Comparison of ENCODE assay signal across 18 mouse cellular contexts in genomic region chr12:82434591-82434990, GRCm38 (mm10).
DNase-seq lines count a peak whose midpoint lies in the region; ATAC-seq and TF ChIP-seq lines count a peak whose summit lies in the region.
"Had no signal": no experiment of that assay in that cellular context is flagged by ENCODE, and none has a peak within 500 bp of the region (broad histone marks: within the 10 kb centered on the region; RNA-seq: fewer than 3 reads in every experiment).

No protein-coding gene starts in this region.

- H3K4me2 ChIP-seq in forebrain, postnatal 0 days (ENCODE audit: low read depth) = no peak overlapping the region
- H3K4me2 ChIP-seq in forebrain, embryonic 14.5 days (ENCODE audit: low read length) = no peak overlapping the region
- no peak overlapping the region for H3K4me2 ChIP-seq in kidney, embryonic 16.5 days (replicated peaks; ENCODE audit: low read depth, low read length)
- H3K4me2 ChIP-seq in stomach, embryonic 15.5 days = no peak overlapping the region
- no peak overlapping the region for H3K4me2 ChIP-seq in midbrain, postnatal 0 days (ENCODE audit: low read depth, low read length, poor library complexity, severe bottlenecking)
- H3K4me2 ChIP-seq in hindbrain, postnatal 0 days (ENCODE audit: low read depth, low read length) = no peak overlapping the region
- H3K4me2 ChIP-seq: embryonic facial prominence, embryonic 13.5 days; limb, embryonic 15.5 days; lung, embryonic 14.5 days; neural tube, embryonic 12.5 days had no signal

- no peak overlapping the region for H3K4me3 ChIP-seq in forebrain, postnatal 0 days (ENCODE audit: low read depth, low read length)
- no peak overlapping the region for H3K4me3 ChIP-seq in forebrain, embryonic 14.5 days (ENCODE audit: low read depth, low read length)
- H3K4me3 ChIP-seq in kidney, embryonic 16.5 days (ENCODE audit: low read length) = no peak overlapping the region
- no peak overlapping the region for H3K4me3 ChIP-seq in stomach, embryonic 15.5 days (replicated peaks)
- no peak overlapping the region for H3K4me3 ChIP-seq in midbrain, postnatal 0 days (ENCODE audit: low read depth, low read length)
- H3K4me3 ChIP-seq in hindbrain, postnatal 0 days (ENCODE audit: low read length) = no peak overlapping the region
- H3K4me3 ChIP-seq: embryonic facial prominence, embryonic 13.5 days; limb, embryonic 15.5 days; neural tube, embryonic 12.5 days had no signal

- ATAC-seq in forebrain, postnatal 0 days = peak; percentile 66
- no peak for ATAC-seq in forebrain, embryonic 14.5 days
- peak; percentile 73; the same call in 1 of the 2 replicates for ATAC-seq in kidney, embryonic 16.5 days (ENCODE audit: low FRiP score, low TSS enrichment)
- ATAC-seq in stomach, embryonic 15.5 days (ENCODE audit: insufficient read depth, low FRiP score, low read depth) = 0 out of 2 replicates have a peak, but pooled peaks have one; percentile 22
- ATAC-seq in midbrain, postnatal 0 days (ENCODE audit: low FRiP score) = no peak
- ATAC-seq in hindbrain, postnatal 0 days = no peak
- ATAC-seq: hindbrain, embryonic 16.5 days; midbrain, embryonic 16.5 days had no signal

- 78% methylated on average over 9 of the region's 9 CpGs for WGBS in forebrain, postnatal 0 days
- WGBS in forebrain, embryonic 14.5 days = 89% methylated on average over 9 of the region's 9 CpGs
- 72% methylated on average over 9 of the region's 9 CpGs for WGBS in kidney, embryonic 16.5 days
- WGBS in stomach, embryonic 15.5 days = 73% methylated on average over 9 of the region's 9 CpGs
- 91% methylated on average over 9 of the region's 9 CpGs for WGBS in midbrain, postnatal 0 days
- 78% methylated on average over 9 of the region's 9 CpGs for WGBS in hindbrain, postnatal 0 days

- DNase-seq in forebrain, postnatal 0 days = peak; percentile 37
- no peak for DNase-seq in forebrain, embryonic 14.5 days (ENCODE audit: low spot score)
- peak; percentile 46 for DNase-seq in left cerebral cortex, adult 11 months (ENCODE audit: low spot score)
- DNase-seq in left cerebral cortex, adult 8-10 months (ENCODE audit: low spot score in 2 of 2) = no peak
- no peak for DNase-seq in midbrain, postnatal 0 days (ENCODE audit: low spot score)
- DNase-seq in hindbrain, postnatal 0 days (ENCODE audit: low spot score) = no peak
- DNase-seq: gastrocnemius, postnatal 10 days; heart, postnatal 14 days; lung, embryonic 14.5 days; right cerebral cortex, postnatal 25 days; thymus, postnatal 25 days had no signal

- no peaks in the 10 kb centered on the region for H3K9me3 ChIP-seq in forebrain, postnatal 0 days (ENCODE audit: low read length)
- no peaks in the 10 kb centered on the region for H3K9me3 ChIP-seq in forebrain, embryonic 14.5 days (replicated peaks; ENCODE audit: control insufficient read depth, low read length)
- no peaks in the 10 kb centered on the region for H3K9me3 ChIP-seq in kidney, embryonic 16.5 days (ENCODE audit: low read length)
- H3K9me3 ChIP-seq in stomach, embryonic 15.5 days = no peaks in the 10 kb centered on the region
- no peaks in the 10 kb centered on the region for H3K9me3 ChIP-seq in midbrain, postnatal 0 days (ENCODE audit: low read length)
- no peaks in the 10 kb centered on the region for H3K9me3 ChIP-seq in hindbrain, postnatal 0 days (ENCODE audit: low read length)
- H3K9me3 ChIP-seq: embryonic facial prominence, embryonic 13.5 days; limb, embryonic 15.5 days; neural tube, embryonic 12.5 days had no signal

- H3K27me3 ChIP-seq in forebrain, postnatal 0 days (ENCODE audit: insufficient read depth, low read length) = no peaks in the 10 kb centered on the region
- H3K27me3 ChIP-seq in forebrain, embryonic 14.5 days (replicated peaks; ENCODE audit: control insufficient read depth, insufficient read depth, low read length) = no peaks in the 10 kb centered on the region
- no peaks in the 10 kb centered on the region for H3K27me3 ChIP-seq in kidney, embryonic 16.5 days (ENCODE audit: insufficient read depth, low read length)
- no peaks in the 10 kb centered on the region for H3K27me3 ChIP-seq in stomach, embryonic 15.5 days (replicated peaks)
- no peaks in the 10 kb centered on the region for H3K27me3 ChIP-seq in midbrain, postnatal 0 days (ENCODE audit: insufficient read depth, low read length)
- no peaks in the 10 kb centered on the region for H3K27me3 ChIP-seq in hindbrain, postnatal 0 days (ENCODE audit: insufficient read depth, low read length)
- H3K27me3 ChIP-seq: embryonic facial prominence, embryonic 13.5 days; limb, embryonic 15.5 days; neural tube, embryonic 12.5 days had no signal

- no peaks in the 10 kb centered on the region for H3K4me1 ChIP-seq in forebrain, postnatal 0 days (ENCODE audit: insufficient read depth)
- no peaks in the 10 kb centered on the region for H3K4me1 ChIP-seq in forebrain, embryonic 14.5 days (ENCODE audit: control insufficient read depth, insufficient read depth, low read length)
- H3K4me1 ChIP-seq in kidney, embryonic 16.5 days (ENCODE audit: insufficient read depth, low read length) = peaks cover 2% of the 10 kb centered on the region; the same call in 1 of the 2 replicates
- no peaks in the 10 kb centered on the region for H3K4me1 ChIP-seq in stomach, embryonic 15.5 days
- no peaks in the 10 kb centered on the region; the same call in 1 of the 2 replicates for H3K4me1 ChIP-seq in midbrain, postnatal 0 days (ENCODE audit: insufficient read depth, low read length)
- 0 out of 2 replicates have a peak, but pooled peaks cover 3% of the 10 kb centered on the region for H3K4me1 ChIP-seq in hindbrain, postnatal 0 days (ENCODE audit: insufficient read depth, low read length)
- H3K4me1 ChIP-seq: embryonic facial prominence, embryonic 13.5 days; limb, embryonic 15.5 days; neural tube, embryonic 12.5 days had no signal

- H3K9ac ChIP-seq in forebrain, postnatal 0 days = no peak overlapping the region
- no peak overlapping the region for H3K9ac ChIP-seq in forebrain, embryonic 14.5 days (ENCODE audit: low read length)
- no peak overlapping the region for H3K9ac ChIP-seq in kidney, embryonic 16.5 days (replicated peaks; ENCODE audit: low read length)
- no peak overlapping the region for H3K9ac ChIP-seq in stomach, embryonic 15.5 days
- no peak overlapping the region for H3K9ac ChIP-seq in midbrain, postnatal 0 days (replicated peaks; ENCODE audit: low read length, poor library complexity, severe bottlenecking)
- H3K9ac ChIP-seq in hindbrain, postnatal 0 days (replicated peaks; ENCODE audit: low read length) = no peak overlapping the region
- H3K9ac ChIP-seq: embryonic facial prominence, embryonic 13.5 days; limb, embryonic 15.5 days; lung, embryonic 14.5 days; neural tube, embryonic 12.5 days had no signal

- no peak for TF ChIP-seq CTCF in forebrain, postnatal 0 days (IDR thresholded peaks at IDR 0.05; ENCODE audit: low read depth)
- TF ChIP-seq CTCF in midbrain, postnatal 0 days (IDR thresholded peaks at IDR 0.05) = no peak
- TF ChIP-seq CTCF in hindbrain, postnatal 0 days (IDR thresholded peaks at IDR 0.05; ENCODE audit: low read depth) = no peak

- 0 out of 2 replicates have a peak overlapping the region, but pooled peaks have one; percentile 35 for H3K27ac ChIP-seq in forebrain, postnatal 0 days (ENCODE audit: low read depth, low read length)
- no peak overlapping the region for H3K27ac ChIP-seq in forebrain, embryonic 14.5 days (ENCODE audit: low read depth, low read length)
- peak overlapping the region; percentile 36; the same call in 1 of the 2 replicates for H3K27ac ChIP-seq in kidney, embryonic 16.5 days (ENCODE audit: low read length)
- H3K27ac ChIP-seq in stomach, embryonic 15.5 days = no peak overlapping the region
- no peak overlapping the region for H3K27ac ChIP-seq in midbrain, postnatal 0 days (ENCODE audit: low read depth, low read length)
- H3K27ac ChIP-seq in hindbrain, postnatal 0 days = no peak overlapping the region
- H3K27ac ChIP-seq: embryonic facial prominence, embryonic 13.5 days; limb, embryonic 15.5 days; neural tube, embryonic 12.5 days had no signal

- peaks cover 26% of the 10 kb centered on the region for H3K36me3 ChIP-seq in forebrain, postnatal 0 days (ENCODE audit: insufficient read depth)
- peaks cover 22% of the 10 kb centered on the region; the same call in 1 of the 2 replicates for H3K36me3 ChIP-seq in forebrain, embryonic 14.5 days (ENCODE audit: control insufficient read depth, insufficient read depth, low read length)
- H3K36me3 ChIP-seq in kidney, embryonic 16.5 days (ENCODE audit: insufficient read depth, low read length) = peaks cover 22% of the 10 kb centered on the region
- H3K36me3 ChIP-seq in stomach, embryonic 15.5 days = peaks cover 27% of the 10 kb centered on the region
- H3K36me3 ChIP-seq in midbrain, postnatal 0 days (ENCODE audit: insufficient read depth, low read length) = peaks cover 12% of the 10 kb centered on the region
- no peaks in the 10 kb centered on the region; the same call in 1 of the 2 replicates for H3K36me3 ChIP-seq in hindbrain, postnatal 0 days (ENCODE audit: insufficient read depth, low read length)

Comparison
In these comparisons a context has a peak if more than half of its experiments do, and no peak if none do; other contexts are left out.
1. ATAC-seq: peak in forebrain, postnatal 0 days (single experiment), kidney, embryonic 16.5 days (single experiment) and stomach, embryonic 15.5 days (single experiment); none in forebrain, embryonic 14.5 days (single experiment), midbrain, postnatal 0 days (single experiment) and hindbrain, postnatal 0 days (single experiment).
2. DNase-seq: peak in forebrain, postnatal 0 days (single experiment) and left cerebral cortex, adult 11 months (single experiment); none in forebrain, embryonic 14.5 days (single experiment), left cerebral cortex, adult 8-10 months (0 of 2), midbrain, postnatal 0 days (single experiment) and hindbrain, postnatal 0 days (single experiment).
3. H3K27ac ChIP-seq: peak in forebrain, postnatal 0 days (single experiment) and kidney, embryonic 16.5 days (single experiment); none in forebrain, embryonic 14.5 days (single experiment), stomach, embryonic 15.5 days (single experiment), midbrain, postnatal 0 days (single experiment) and hindbrain, postnatal 0 days (single experiment).